Mouse (Mus musculus) brain, embryonic 14.5 days (tissue): ENCODE results near the gene Clk2.

Experiments
- CTCF ChIP-seq: fragments of 200-500 bp; IDR thresholded peaks from 2 replicates; pipeline ENCODE4 v1.5.1; 2012; ENCODE audit warnings: inconsistent platforms, mild to moderate bottlenecking, moderate library complexity, borderline replicate concordance; ENCODE audit not compliant: insufficient read depth, insufficient read length; ENCODE audit errors: extremely low read depth
- POLR2A ChIP-seq: fragments of 200-500 bp; IDR thresholded peaks from 2 replicates; pipeline ENCODE4 v1.6.1; 2012; ENCODE audit warnings: mild to moderate bottlenecking, inconsistent platforms, borderline replicate concordance; ENCODE audit not compliant: poor library complexity, insufficient read depth, insufficient read length, severe bottlenecking; ENCODE audit errors: extremely low read depth

DNA sequence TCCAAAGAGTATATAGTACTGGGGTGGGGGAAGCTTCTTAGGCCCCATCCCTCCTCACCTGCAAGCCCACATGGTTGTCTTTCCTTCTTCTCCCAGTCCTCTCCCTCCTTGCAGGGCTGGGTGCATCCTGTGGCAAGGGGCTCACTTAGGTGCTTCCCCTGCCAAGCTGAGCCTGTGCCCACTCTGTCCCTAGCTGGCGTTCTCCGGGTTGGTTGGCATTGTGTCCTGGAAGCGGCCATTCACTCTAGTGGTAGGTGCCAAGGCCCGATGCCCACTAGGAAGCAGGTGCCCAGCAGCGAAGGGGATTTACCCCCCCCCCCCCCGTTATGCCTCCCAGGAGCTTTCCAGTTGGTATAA is 19.3 kb downstream of the Clk2 start:
- no peak for TF ChIP-seq CTCF
- no peak for TF ChIP-seq POLR2A
